Mouse (Mus musculus): ENCODE results near the gene Skp1a. TPM values are rescaled to one million over a fixed set of nuclear protein-coding genes. Genes with fewer than 3 reads are reported as not detected.

Skp1a gene
- polyA plus RNA-seq, 1 experiment, result 14.4 TPM

GRCm38 (mm10) chr11:52275774-52276555 is 44.2 kb downstream of the Skp1a start:
- H3K27me3 ChIP-seq (replicated peaks), result peaks cover 87% of the 10 kb centered on the region
- peaks cover 19% of the 10 kb centered on the region for H3K4me1 ChIP-seq
- TF ChIP-seq FLI1 (IDR thresholded peaks at IDR 0.05; ENCODE audit: low read length) (no peak), GATA1 (IDR thresholded peaks at IDR 0.05; ENCODE audit: borderline replicate concordance, low read length) (no peak)
- H3K4me3 ChIP-seq (replicated peaks), result no peak overlapping the region
- H3K9me3 ChIP-seq, result no peaks in the 10 kb centered on the region
- H3K36me3 ChIP-seq (replicated peaks; ENCODE audit: low read length), result no peaks in the 10 kb centered on the region

- H3K4me1 ChIP-seq, result peaks cover 19% of the 10 kb centered on the region
- no peaks in the 10 kb centered on the region for H3K36me3 ChIP-seq (replicated peaks; ENCODE audit: low read length)
- no peak overlapping the region for H3K4me3 ChIP-seq (replicated peaks)
- peaks cover 95% of the 10 kb centered on the region for H3K27me3 ChIP-seq (replicated peaks)
- TF ChIP-seq FLI1 (IDR thresholded peaks at IDR 0.05; ENCODE audit: low read length) (no peak), GATA1 (IDR thresholded peaks at IDR 0.05; ENCODE audit: borderline replicate concordance, low read length) (no peak)
- no peaks in the 10 kb centered on the region for H3K9me3 ChIP-seq
Observed at GRCm38 (mm10) chr11:52276961-52277391, 45.2 kb downstream of the Skp1a start.

GRCm38 (mm10) chr11:52277433-52278150 is 45.8 kb downstream of the Skp1a start:
- no peak overlapping the region for H3K4me3 ChIP-seq (replicated peaks)
- H3K27me3 ChIP-seq (replicated peaks), result peaks cover 96% of the 10 kb centered on the region
- TF ChIP-seq GATA1 (IDR thresholded peaks at IDR 0.05; ENCODE audit: borderline replicate concordance, low read length) (no peak), FLI1 (IDR thresholded peaks at IDR 0.05; ENCODE audit: low read length) (no peak)
- no peaks in the 10 kb centered on the region for H3K9me3 ChIP-seq
- no peaks in the 10 kb centered on the region for H3K36me3 ChIP-seq (replicated peaks; ENCODE audit: low read length)
- peaks cover 17% of the 10 kb centered on the region for H3K4me1 ChIP-seq

GRCm38 (mm10) chr11:52278164-52278563 is 46.4 kb downstream of the Skp1a start:
- Histone ChIP-seq H3K36me3 (replicated peaks; ENCODE audit: low read length) (no peaks in the 10 kb centered on the region), H3K9me3 (no peaks in the 10 kb centered on the region), H3K4me3 (replicated peaks) (no peak overlapping the region), H3K4me1 (peaks cover 17% of the 10 kb centered on the region), H3K27me3 (replicated peaks) (peaks cover 96% of the 10 kb centered on the region)
- TF ChIP-seq FLI1 (IDR thresholded peaks at IDR 0.05; ENCODE audit: low read length) (no peak), GATA1 (IDR thresholded peaks at IDR 0.05; ENCODE audit: borderline replicate concordance, low read length) (no peak)

GRCm38 (mm10) chr11:52278991-52279390 is 47.2 kb downstream of the Skp1a start:
- Histone ChIP-seq H3K36me3 (replicated peaks; ENCODE audit: low read length) (no peaks in the 10 kb centered on the region), H3K4me1 (peaks cover 20% of the 10 kb centered on the region), H3K4me3 (replicated peaks) (no peak overlapping the region), H3K9me3 (no peaks in the 10 kb centered on the region), H3K27me3 (replicated peaks) (peaks cover 97% of the 10 kb centered on the region)
- TF ChIP-seq GATA1 (IDR thresholded peaks at IDR 0.05; ENCODE audit: borderline replicate concordance, low read length), result no peak
- no peak for TF ChIP-seq FLI1 (IDR thresholded peaks at IDR 0.05; ENCODE audit: low read length)

- no peak overlapping the region for H3K4me3 ChIP-seq (replicated peaks)
- peaks cover 21% of the 10 kb centered on the region for H3K4me1 ChIP-seq
- peaks cover 98% of the 10 kb centered on the region for H3K27me3 ChIP-seq (replicated peaks)
- TF ChIP-seq FLI1 (IDR thresholded peaks at IDR 0.05; ENCODE audit: low read length) (no peak), GATA1 (IDR thresholded peaks at IDR 0.05; ENCODE audit: borderline replicate concordance, low read length) (no peak)
- H3K9me3 ChIP-seq, result no peaks in the 10 kb centered on the region
- H3K36me3 ChIP-seq (replicated peaks; ENCODE audit: low read length), result no peaks in the 10 kb centered on the region
Observed at GRCm38 (mm10) chr11:52279611-52280145, 47.9 kb downstream of the Skp1a start.

- peaks cover 96% of the 10 kb centered on the region for H3K27me3 ChIP-seq (replicated peaks)
- no peak for TF ChIP-seq FLI1 (IDR thresholded peaks at IDR 0.05; ENCODE audit: low read length)
- no peak for TF ChIP-seq GATA1 (IDR thresholded peaks at IDR 0.05; ENCODE audit: borderline replicate concordance, low read length)
- H3K36me3 ChIP-seq (replicated peaks; ENCODE audit: low read length), result no peaks in the 10 kb centered on the region
Observed at GRCm38 (mm10) chr11:52280566-52281455, 49.0 kb downstream of the Skp1a start.

GRCm38 (mm10) chr11:52281568-52282328 is 50.0 kb downstream of the Skp1a start:
- Histone ChIP-seq H3K36me3 (replicated peaks; ENCODE audit: low read length) (no peaks in the 10 kb centered on the region), H3K9me3 (no peaks in the 10 kb centered on the region), H3K27me3 (replicated peaks) (peaks cover 96% of the 10 kb centered on the region), H3K4me3 (replicated peaks) (no peak overlapping the region), H3K4me1 (peaks cover 18% of the 10 kb centered on the region)
- TF ChIP-seq GATA1 (IDR thresholded peaks at IDR 0.05; ENCODE audit: borderline replicate concordance, low read length), result no peak
- no peak for TF ChIP-seq FLI1 (IDR thresholded peaks at IDR 0.05; ENCODE audit: low read length)

More at GRCm38 (mm10) chr11:52280566-52281455, 49.0 kb downstream of the Skp1a start:
- H3K4me1 ChIP-seq, result peaks cover 19% of the 10 kb centered on the region
- H3K4me3 ChIP-seq (replicated peaks), result no peak overlapping the region
- H3K9me3 ChIP-seq, result no peaks in the 10 kb centered on the region

All from megakaryocyte, embryonic 14.5 days (primary cell).